Comparison of ENCODE assay signal across 25 mouse cellular contexts in the genomic region with DNA sequence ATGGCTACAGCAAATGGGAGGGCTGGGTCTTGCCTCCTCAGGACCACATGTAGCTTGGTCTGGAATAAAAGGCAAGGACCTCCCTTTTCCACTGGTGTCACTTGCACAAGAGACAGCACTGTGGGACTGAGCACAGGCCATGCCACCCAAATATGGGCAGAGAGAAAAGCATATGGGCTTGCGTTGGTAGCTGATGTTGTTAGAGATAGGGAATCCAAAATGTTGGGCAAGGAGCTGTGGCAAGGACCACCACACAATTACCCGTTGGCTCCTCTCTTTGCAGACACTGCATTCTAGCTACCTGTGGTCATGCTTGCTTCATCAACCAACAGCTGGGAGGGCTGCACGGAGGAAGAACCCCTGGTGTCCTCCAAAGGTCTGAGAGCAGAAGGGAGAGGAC.
A peak's percentile ranks its signal among the peaks of the same experiment; 100 is the strongest.
DNase-seq lines count a peak whose midpoint lies in the region; ATAC-seq and TF ChIP-seq lines count a peak whose summit lies in the region.
"Had no signal": no experiment of that assay in that cellular context is flagged by ENCODE, and none has a peak within 500 bp of the region (broad histone marks: within the 10 kb centered on the region; RNA-seq: fewer than 3 reads in every experiment).

No protein-coding gene starts in this region.

- H3K4me3 ChIP-seq in layer of hippocampus, adult 2 months: no peak overlapping the region
- H3K4me3 ChIP-seq: embryonic facial prominence, embryonic 10.5 days; embryonic facial prominence, embryonic 13.5 days; erythroblast, embryonic 14.5 days; forebrain, embryonic 12.5 days; forebrain, embryonic 15.5 days; heart, embryonic 12.5 days; heart, embryonic 15.5 days; hindbrain, embryonic 15.5 days had no signal

- TF ChIP-seq CTCF in layer of hippocampus, adult 2 months (conservative IDR thresholded peaks at IDR 0.05): no peak

- no peak for DNase-seq in layer of hippocampus, adult 2 months (ENCODE audit: low spot score in 2 of 2)
- no peak for DNase-seq in layer of hippocampus, adult 18-20 months (ENCODE audit: low spot score in 2 of 2)
- DNase-seq in cerebellum, postnatal 36 days: no peak
- DNase-seq: adrenal gland, postnatal 10 days; adrenal gland, postnatal 36 days; cerebellum, adult 18-20 months; cerebellum, adult 9-10 months; cerebellum, postnatal 14 days; embryo, embryonic 11 days; gastrocnemius, postnatal 10 days; heart, adult 18-20 months; heart, postnatal 10 days; heart, postnatal 36 days had no signal

- ATAC-seq in common myeloid progenitor, adult 5-6 weeks (replicated peaks; ENCODE audit: low read depth, poor library complexity, severe bottlenecking): 0 out of 2 replicates have a peak, but pooled peaks have one; percentile 15
- peak; percentile 44 for ATAC-seq in megakaryocyte, adult 5-6 weeks (ENCODE audit: poor library complexity, severe bottlenecking)
- ATAC-seq in CD4-positive, CD25-positive, alpha-beta regulatory T cell, adult 4 months: no peak
- ATAC-seq: forebrain, embryonic 15.5 days; Patski had no signal

- peak overlapping the region; percentile 32; the same call in 1 of the 2 replicates for H3K27ac ChIP-seq in layer of hippocampus, adult 2 months
- H3K27ac ChIP-seq: embryonic facial prominence, embryonic 10.5 days; embryonic facial prominence, embryonic 13.5 days; forebrain, embryonic 12.5 days; forebrain, embryonic 15.5 days; heart, embryonic 15.5 days; hindbrain, embryonic 15.5 days had no signal
